8 mouse cellular contexts compared by ENCODE assay signal in genomic region chr10:81544296-81545160, GRCm38 (mm10). TPM values are rescaled to one million over a fixed set of nuclear protein-coding genes. Genes with fewer than 3 reads are reported as not detected.
A peak's percentile ranks its signal among the peaks of the same experiment; 100 is the strongest.
DNase-seq lines count a peak whose midpoint lies in the region; ATAC-seq and TF ChIP-seq lines count a peak whose summit lies in the region.

No protein-coding gene starts in this region.

- H3ac ChIP-seq in C2C12 (ENCODE audit: control insufficient read depth, insufficient read length, low read depth), result peak overlapping the region; percentile 94

- TF ChIP-seq CTCF in gastrocnemius, adult 2 months (IDR thresholded peaks at IDR 0.05), result no peak
- TF ChIP-seq CTCF in C2C12 (IDR thresholded peaks at IDR 0.05; ENCODE audit: control insufficient read depth, insufficient read depth, insufficient read length), result no peak
- TF ChIP-seq CTCF in olfactory bulb, adult 2 months (IDR thresholded peaks at IDR 0.05; ENCODE audit: insufficient read depth, low read depth, low read length), result no peak

- H3K36me3 ChIP-seq in C2C12 (ENCODE audit: control insufficient read depth, insufficient read depth), result peaks cover 1% of the 10 kb centered on the region
- peaks cover 21% of the 10 kb centered on the region for H3K36me3 ChIP-seq in limb, embryonic 12.5 days

- H3K79me2 ChIP-seq in C2C12 (ENCODE audit: control insufficient read depth, insufficient read depth), result peaks cover 54% of the 10 kb centered on the region

- H3K9ac ChIP-seq in limb, embryonic 12.5 days (replicated peaks), result peak overlapping the region; percentile 93

- WGBS in limb, embryonic 12.5 days, result 1% methylated on average over 85 of the region's 93 CpGs
- WGBS in olfactory bulb, adult 2 months, result 1% methylated on average over 93 of the region's 93 CpGs

- peak; percentile 16 for ATAC-seq in erythroblast, adult 5-6 weeks (replicated peaks; ENCODE audit: low FRiP score, poor library complexity, severe bottlenecking)
- peak; percentile 10 for ATAC-seq in limb, embryonic 12.5 days (ENCODE audit: insufficient number of reproducible peaks, insufficient read depth, low FRiP score, low TSS enrichment, low read depth)

- H3K27ac ChIP-seq in gastrocnemius, adult 2 months, result peak overlapping the region; percentile 96
- peak overlapping the region; percentile 78 for H3K27ac ChIP-seq in limb, embryonic 12.5 days
- H3K27ac ChIP-seq in olfactory bulb, adult 2 months (ENCODE audit: insufficient read depth, low read depth, low read length), result peak overlapping the region; percentile 52; the same call in 1 of the 2 replicates

- H3K27me3 ChIP-seq in C2C12 (ENCODE audit: control insufficient read depth, insufficient read depth, insufficient read length), result no peaks in the 10 kb centered on the region
- H3K27me3 ChIP-seq in limb, embryonic 12.5 days, result no peaks in the 10 kb centered on the region

- TF ChIP-seq POLR2A in olfactory bulb, adult 2 months (IDR thresholded peaks at IDR 0.05; ENCODE audit: insufficient read depth, low read depth, low read length), result peak; percentile 72

- no peak for DNase-seq in gastrocnemius, adult 2 months
- DNase-seq in gastrocnemius, postnatal 10 days, result no peak
- no peak for DNase-seq in cerebellum, adult 18-20 months
- DNase-seq in layer of hippocampus, postnatal 25 days (ENCODE audit: extremely low spot score in 1 of 2, low spot score in 1 of 2), result no peak

- peak overlapping the region; percentile 80 for H3K4me3 ChIP-seq in gastrocnemius, adult 2 months
- peak overlapping the region; percentile 95 for H3K4me3 ChIP-seq in C2C12 (ENCODE audit: insufficient read depth, poor library complexity, severe bottlenecking)
- peak overlapping the region; percentile 97 for H3K4me3 ChIP-seq in limb, embryonic 12.5 days (replicated peaks)
- peak overlapping the region; percentile 84 for H3K4me3 ChIP-seq in olfactory bulb, adult 2 months (ENCODE audit: insufficient read depth, low read depth, low read length)

- intact Hi-C loops in gastrocnemius, adult 2 months (cut with DNase I), result loop anchor here (5.0 to 10.0 kb wide), 2 partner anchors 47 to 170 kb away; partner anchors contain the start of genes Fzr1 and Ncln

- H3K9me3 ChIP-seq in limb, embryonic 12.5 days, result no peaks in the 10 kb centered on the region

- peaks cover 50% of the 10 kb centered on the region for H3K79me3 ChIP-seq in C2C12 (ENCODE audit: low read depth)

- H3K4me2 ChIP-seq in limb, embryonic 12.5 days, result peak overlapping the region; percentile 93

- peaks cover 31% of the 10 kb centered on the region for H3K4me1 ChIP-seq in limb, embryonic 12.5 days (replicated peaks)
- H3K4me1 ChIP-seq in olfactory bulb, adult 2 months (ENCODE audit: control insufficient read depth, insufficient read depth, low read length), result peaks cover 40% of the 10 kb centered on the region

TF ChIP-seq in C2C12, 6 proteins besides CTCF, POLR2A, EP300 and RAD21:
- TF ChIP-seq MAX (IDR thresholded peaks at IDR 0.05), result no peak
- TF ChIP-seq MYOD1 (IDR thresholded peaks at IDR 0.05; ENCODE audit: control insufficient read depth, insufficient read length, low read depth), result no peak
- TF ChIP-seq USF1 (IDR thresholded peaks at IDR 0.05; ENCODE audit: low read depth), result no peak
- no peak for TF ChIP-seq CEBPB (IDR thresholded peaks at IDR 0.05; ENCODE audit: low read depth)
- no peak for TF ChIP-seq FOSL1 (IDR thresholded peaks at IDR 0.05; ENCODE audit: insufficient read depth, low read length, poor library complexity, severe bottlenecking)
- TF ChIP-seq MYOG (IDR thresholded peaks at IDR 0.05; ENCODE audit: control insufficient read depth, extremely low read depth, insufficient read length), result no peak

RNA-seq across cellular contexts. Expression of gene Gna11, which starts 0.5 kb away (rescaled TPM):
- 10 to 100 TPM; 25.7 to 30.3 TPM for total RNA-seq in gastrocnemius, adult 2 months (2021)
- total RNA-seq in gastrocnemius, postnatal 10 days (2021), result 10 to 100 TPM; 40.6 to 44.8 TPM
- polyA plus RNA-seq in C2C12 (2012; fragmentation: generic; extraction: Trizol), result 77.6 TPM
- 1.9 and 2.1 TPM in 2 replicates for total RNA-seq in erythroblast, adult 5-6 weeks (2015; ENCODE audit: low replicate concordance)
- 5.9 and 10.9 TPM in 2 replicates for total RNA-seq in erythroblast, adult 5-6 weeks (2017; ENCODE audit: low replicate concordance)
- 82.9 and 86.1 TPM in 2 replicates for polyA plus RNA-seq in limb, embryonic 12.5 days (2016; fragmentation: Nextera tagmentation; extraction: Ambion mirVana)
- not detected in 2 replicates for polyA plus RNA-seq in olfactory bulb, adult 2 months (2012; ENCODE audit: insufficient read depth, insufficient read length, low replicate concordance, missing spikeins)
- total RNA-seq in layer of hippocampus, postnatal 25 days (2021), result 100 to 1,000 TPM; 110 to 121 TPM

RNA-seq across cellular contexts. Expression of gene Aes, which starts 14.8 kb away (rescaled TPM):
- 100 to 1,000 TPM; 847 to 871 TPM for total RNA-seq in gastrocnemius, adult 2 months (2021)
- total RNA-seq in gastrocnemius, postnatal 10 days (2021), result 100 to 1,000 TPM; 614 to 667 TPM
- 532 TPM for polyA plus RNA-seq in C2C12 (2012; fragmentation: generic; extraction: Trizol)
- 68.5 and 77.8 TPM in 2 replicates for total RNA-seq in erythroblast, adult 5-6 weeks (2015; ENCODE audit: low replicate concordance)
- 31.4 and 81.9 TPM in 2 replicates for total RNA-seq in erythroblast, adult 5-6 weeks (2017; ENCODE audit: low replicate concordance)
- polyA plus RNA-seq in limb, embryonic 12.5 days (2016; fragmentation: Nextera tagmentation; extraction: Ambion mirVana), result 453 and 478 TPM in 2 replicates
- 1,500 TPM in 1 of 2 replicates, not detected in the other for polyA plus RNA-seq in olfactory bulb, adult 2 months (2012; ENCODE audit: insufficient read depth, insufficient read length, low replicate concordance, missing spikeins)
- 100 to 1,000 TPM; 692 to 732 TPM for total RNA-seq in layer of hippocampus, postnatal 25 days (2021)

RNA-seq across cellular contexts. Expression of gene Gna15, which starts 20.5 kb away (rescaled TPM):
- total RNA-seq in gastrocnemius, adult 2 months (2021), result under 1 TPM; 0.26 to 0.53 TPM
- total RNA-seq in gastrocnemius, postnatal 10 days (2021), result under 1 TPM; 0.47 to 0.77 TPM
- polyA plus RNA-seq in C2C12 (2012; fragmentation: generic; extraction: Trizol), result 0.16 TPM
- total RNA-seq in erythroblast, adult 5-6 weeks (2015; ENCODE audit: low replicate concordance), result 2.1 and 12.1 TPM in 2 replicates
- total RNA-seq in erythroblast, adult 5-6 weeks (2017; ENCODE audit: low replicate concordance), result 6.3 and 14.8 TPM in 2 replicates
- 1.2 and 1.4 TPM in 2 replicates for polyA plus RNA-seq in limb, embryonic 12.5 days (2016; fragmentation: Nextera tagmentation; extraction: Ambion mirVana)
- not detected in 2 replicates for polyA plus RNA-seq in olfactory bulb, adult 2 months (2012; ENCODE audit: insufficient read depth, insufficient read length, low replicate concordance, missing spikeins)
- total RNA-seq in layer of hippocampus, postnatal 25 days (2021), result 1 to 10 TPM; 2.4 to 3.2 TPM

RNA-seq across cellular contexts. Expression of gene Tle2, which starts 29.8 kb away (rescaled TPM):
- total RNA-seq in gastrocnemius, adult 2 months (2021), result 1 to 10 TPM; 5.6 to 7.3 TPM
- total RNA-seq in gastrocnemius, postnatal 10 days (2021), result 1 to 10 TPM; 4.4 to 9.4 TPM
- polyA plus RNA-seq in C2C12 (2012; fragmentation: generic; extraction: Trizol), result 7.1 TPM
- total RNA-seq in erythroblast, adult 5-6 weeks (2015; ENCODE audit: low replicate concordance), result not detected in 2 replicates
- total RNA-seq in erythroblast, adult 5-6 weeks (2017; ENCODE audit: low replicate concordance), result not detected in 2 replicates
- polyA plus RNA-seq in limb, embryonic 12.5 days (2016; fragmentation: Nextera tagmentation; extraction: Ambion mirVana), result 39.4 and 45.6 TPM in 2 replicates
- polyA plus RNA-seq in olfactory bulb, adult 2 months (2012; ENCODE audit: insufficient read depth, insufficient read length, low replicate concordance, missing spikeins), result not detected in 2 replicates
- total RNA-seq in layer of hippocampus, postnatal 25 days (2021), result 10 to 100 TPM; 22.5 to 32.3 TPM

RNA-seq across cellular contexts. Expression of gene S1pr4, which starts 44.6 kb away (rescaled TPM):
- 1 to 10 TPM in 1 of 2 experiments, under 1 TPM in 1; 0.97 to 1.2 TPM for total RNA-seq in gastrocnemius, adult 2 months (2021)
- total RNA-seq in gastrocnemius, postnatal 10 days (2021), result under 1 TPM; 0.56 to 0.61 TPM
- polyA plus RNA-seq in C2C12 (2012; fragmentation: generic; extraction: Trizol), result 0.02 TPM
- total RNA-seq in erythroblast, adult 5-6 weeks (2015; ENCODE audit: low replicate concordance), result 2.9 and 4.6 TPM in 2 replicates
- total RNA-seq in erythroblast, adult 5-6 weeks (2017; ENCODE audit: low replicate concordance), result 2.1 and 6.0 TPM in 2 replicates
- polyA plus RNA-seq in limb, embryonic 12.5 days (2016; fragmentation: Nextera tagmentation; extraction: Ambion mirVana), result 0.28 and 0.53 TPM in 2 replicates
- not detected in 2 replicates for polyA plus RNA-seq in olfactory bulb, adult 2 months (2012; ENCODE audit: insufficient read depth, insufficient read length, low replicate concordance, missing spikeins)
- under 1 TPM; 0.35 to 0.54 TPM for total RNA-seq in layer of hippocampus, postnatal 25 days (2021)

Comparison
In these comparisons a context has a peak if more than half of its experiments do, and no peak if none do; other contexts are left out.
1. RNA of gene Aes, which starts 14.8 kb away (total RNA-seq): 847 to 871 TPM in gastrocnemius, adult 2 months, 692 to 732 TPM in layer of hippocampus, postnatal 25 days and 614 to 667 TPM in gastrocnemius, postnatal 10 days; 31.4 to 81.9 TPM in erythroblast, adult 5-6 weeks; every median in the first group is over 4 times any median in the second.
2. Peak in every context shown above with its lines, with median percentiles within 50 percentile points of each other: H3K27ac ChIP-seq and H3K4me3 ChIP-seq.